ENCODE assay signal across 12 mouse cellular contexts in genomic region chr1:60599013-60599701, GRCm38 (mm10). TPM values are rescaled to one million over a fixed set of nuclear protein-coding genes. Genes with fewer than 3 reads are reported as not detected.
DNase-seq lines count a peak whose midpoint lies in the region; ATAC-seq and TF ChIP-seq lines count a peak whose summit lies in the region.
"Had no signal": no experiment of that assay in that cellular context is flagged by ENCODE, and none has a peak within 500 bp of the region (broad histone marks: within the 10 kb centered on the region; RNA-seq: fewer than 3 reads in every experiment).

No protein-coding gene starts in this region.

- no peaks in the 10 kb centered on the region for H3K27me3 ChIP-seq in liver, embryonic 14.5 days (ENCODE audit: control insufficient read depth, insufficient read depth, low read length)
- H3K27me3 ChIP-seq: heart, embryonic 13.5 days; neural tube, embryonic 15.5 days had no signal

- no peak for TF ChIP-seq CTCF in liver, embryonic 14.5 days (IDR thresholded peaks at IDR 0.05; ENCODE audit: low read depth)

- H3K4me1 ChIP-seq in liver, embryonic 14.5 days (replicated peaks; ENCODE audit: control insufficient read depth in 2 of 2, insufficient read depth in 2 of 2, low read length in 1 of 2) = peaks cover 0 to 8% of the 10 kb centered on the region in 2 experiments; a peak in 2 of 4 replicates
- H3K4me1 ChIP-seq: neural tube, embryonic 15.5 days had no signal

- intact Hi-C loops in heart, postnatal 36 days (cut with DNase I) = no loop called here
- intact Hi-C loops in heart, postnatal 25 days (cut with DNase I) = no loop called here
- intact Hi-C loops in left cerebral cortex, postnatal 10 days (cut with DNase I) = no loop called here

- ATAC-seq in liver, embryonic 14.5 days (ENCODE audit: insufficient read depth) = peak; percentile 63; the same call in 1 of the 2 replicates
- ATAC-seq in monocyte, adult 5-6 weeks (replicated peaks; ENCODE audit: insufficient number of reproducible peaks, low FRiP score, low TSS enrichment, poor library complexity, severe bottlenecking) = 0 out of 2 replicates have a peak, but pooled peaks have one; percentile 22

- no peaks in the 10 kb centered on the region for H3K9me3 ChIP-seq in liver, embryonic 14.5 days (ENCODE audit: control insufficient read depth, low read length)
- H3K9me3 ChIP-seq: heart, embryonic 13.5 days; neural tube, embryonic 15.5 days had no signal

- H3K36me3 ChIP-seq in liver, embryonic 14.5 days (replicated peaks; ENCODE audit: control insufficient read depth, insufficient read depth, low read depth) = no peaks in the 10 kb centered on the region
- H3K36me3 ChIP-seq: heart, embryonic 13.5 days; neural tube, embryonic 15.5 days had no signal

- peak overlapping the region; percentile 32 for H3K4me2 ChIP-seq in liver, embryonic 14.5 days (ENCODE audit: low read depth)
- H3K4me2 ChIP-seq: heart, embryonic 13.5 days; neural tube, embryonic 15.5 days had no signal

- 22% methylated on average over 6 of the region's 6 CpGs for WGBS in liver, embryonic 14.5 days (ENCODE audit: insufficient replicate concordance)

- peak; percentile 52 to 60 for DNase-seq in heart, postnatal 36 days
- no peak for DNase-seq in heart, postnatal 4 days
- DNase-seq in c-Kit-positive CD71-negative TER-119-negative erythroid progenitor cells, embryonic 14.5 days (ENCODE audit: low read depth) = peak; percentile 28
- DNase-seq in liver, embryonic 14.5 days (ENCODE audit: low read depth in 3 of 3, low spot score in 3 of 3) = peak in 2 of 3 experiments; percentile 14 to 16
- no peak for DNase-seq in retina, embryonic 14.5 days (ENCODE audit: low spot score)
- no peak for DNase-seq in heart, postnatal 25 days (ENCODE audit: low spot score)
- no peak for DNase-seq in left cerebral cortex, postnatal 10 days (ENCODE audit: extremely low spot score in 1 of 2, low spot score in 2 of 2)
- DNase-seq: kidney, adult 2 months; right cerebral cortex, postnatal 4 days had no signal

- peak overlapping the region; percentile 44; the same call in 1 of the 2 replicates for H3K27ac ChIP-seq in liver, embryonic 14.5 days
- H3K27ac ChIP-seq: heart, embryonic 13.5 days; neural tube, embryonic 15.5 days had no signal

- H3K4me3 ChIP-seq in liver, embryonic 14.5 days (ENCODE audit: insufficient read depth in 1 of 2, low read depth in 2 of 2, low read length in 2 of 2) = no peak overlapping the region
- H3K4me3 ChIP-seq: heart, embryonic 13.5 days; neural tube, embryonic 15.5 days had no signal

- no peak overlapping the region for H3K9ac ChIP-seq in liver, embryonic 14.5 days (replicated peaks)
- H3K9ac ChIP-seq: heart, embryonic 13.5 days; neural tube, embryonic 15.5 days had no signal

- TF ChIP-seq EP300 in liver, embryonic 14.5 days (IDR thresholded peaks at IDR 0.05; ENCODE audit: low read depth) = no peak

RNA-seq across cellular contexts. Expression of gene Raph1, which starts 32.3 kb away (rescaled TPM):
- total RNA-seq in heart, postnatal 36 days (2021) = 100 to 1,000 TPM; 128 to 147 TPM
- 100 to 1,000 TPM; 147 to 153 TPM for total RNA-seq in heart, postnatal 4 days (2021)
- 13.8 and 16.6 TPM in 2 replicates for polyA plus RNA-seq in liver, embryonic 14.5 days (2012; rRNA removed)
- 25.2 and 28.2 TPM in 2 replicates for polyA plus RNA-seq in liver, embryonic 14.5 days (2014; fragmentation: Nextera tagmentation; extraction: Ambion mirVana)
- 7.5 to 20.5 TPM (median 10.5 TPM) in 3 replicates for total RNA-seq in monocyte, adult 5-6 weeks (2017)
- 100 to 1,000 TPM; 114 to 132 TPM for total RNA-seq in heart, postnatal 25 days (2021)
- 100 to 1,000 TPM; 107 to 109 TPM for total RNA-seq in left cerebral cortex, postnatal 10 days (2021)

Comparison
In these comparisons a context has a peak if more than half of its experiments do, and no peak if none do; other contexts are left out.
1. DNase-seq: peak in heart, postnatal 36 days (2 of 2), c-Kit-positive CD71-negative TER-119-negative erythroid progenitor cells, embryonic 14.5 days (single experiment) and liver, embryonic 14.5 days (2 of 3); none in heart, postnatal 4 days (single experiment), retina, embryonic 14.5 days (single experiment), heart, postnatal 25 days (single experiment) and left cerebral cortex, postnatal 10 days (0 of 2).